Mouse (Mus musculus) gastrocnemius, postnatal 4 days (tissue): Measurements from ENCODE around the gene Bcl3. TPM values are rescaled to one million over a fixed set of nuclear protein-coding genes. Genes with fewer than 3 reads are reported as not detected.

Source experiments
- DNase-seq, 2 experiments: peaks; one replicate each; pipeline ENCODE4 v3.0.0; 2021 to 2022; ENCODE audit warnings: low spot score in 2 of 2, mixed read lengths in 2 of 2
- long read RNA-seq, 2 experiments: library from polyadenylated mRNA; stranded (forward); transcript quantifications; one replicate each; pipeline ENCODE4 v2.0.0; 2021
- total RNA-seq, 2 experiments: library from RNA; stranded (reverse); gene quantifications; 2 replicates each; pipeline ENCODE4 v1.2.3; 2021

Gene Bcl3
- total RNA-seq, result 1 to 10 TPM; 5.1 to 5.7 TPM
- long read RNA-seq, experiment 1, partial matches to known transcripts, result 0 of 6 reads
- long read RNA-seq, experiment 1, other reads (novel, unspliced or antisense), result 2 of 6 reads
- long read RNA-seq, experiment 2, partial matches to known transcripts, result 0 of 5 reads
- long read RNA-seq, experiment 2, other reads (novel, unspliced or antisense), result 2 of 5 reads

DNA sequence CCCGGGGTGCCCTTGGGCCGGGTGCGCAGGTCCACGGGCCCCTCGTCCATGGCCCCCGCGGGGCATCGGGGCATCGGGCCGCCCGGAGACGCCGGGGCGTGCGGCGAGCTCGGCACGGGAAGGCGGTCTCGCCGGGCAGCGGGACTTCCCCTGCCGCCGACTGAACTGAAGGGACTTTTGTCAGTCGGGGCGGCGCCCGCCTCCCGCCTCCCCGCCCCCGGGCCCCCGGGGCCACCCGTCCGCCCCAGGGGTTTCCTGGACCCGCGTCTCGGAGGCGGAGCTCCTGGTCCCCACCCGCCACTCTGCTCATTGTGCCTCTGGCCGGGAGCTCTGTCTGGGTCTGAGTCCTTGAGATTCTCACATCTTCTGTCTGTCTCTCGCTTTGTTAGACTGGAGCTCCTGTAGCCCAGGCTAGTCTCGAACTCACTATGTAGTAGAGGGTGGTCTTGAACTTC lies at the start of gene Bcl3:
TSS of gene Bcl3 (minus strand) at position 167 of the 455 bp plus-strand sequence.
- DNase-seq, result peak; percentile 41 to 48

DNA sequence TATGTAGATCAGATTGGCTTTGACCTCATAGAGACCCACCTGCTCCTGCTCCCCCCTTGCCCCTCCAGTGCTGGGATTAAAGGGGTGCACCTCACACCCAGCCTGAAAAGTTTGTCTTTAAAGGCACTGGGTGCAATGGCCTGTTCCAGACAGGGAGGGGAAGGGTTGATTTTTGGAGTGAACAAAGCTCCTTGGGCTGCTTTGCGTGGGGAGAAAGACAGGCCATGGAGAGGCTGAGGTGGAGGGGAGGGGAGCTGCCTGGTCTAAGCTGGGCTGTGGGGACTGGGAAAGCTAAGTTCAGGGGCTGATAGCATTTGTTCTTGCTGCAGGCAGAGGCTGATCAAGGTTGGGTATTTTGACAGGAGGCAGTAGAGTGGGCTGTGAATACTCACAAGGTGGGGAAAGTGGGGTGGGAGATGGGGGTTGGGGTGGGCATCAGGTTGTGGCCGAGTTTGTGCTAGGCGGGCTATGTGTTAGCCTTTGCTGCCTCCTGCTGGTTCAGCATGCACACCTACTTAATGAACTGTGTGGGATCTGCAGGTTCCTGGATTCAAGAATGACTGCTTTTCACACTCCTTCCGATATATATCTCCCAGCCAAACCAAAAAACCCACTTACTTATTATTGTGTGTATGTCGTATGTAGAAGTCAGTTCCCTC lies 49.5 kb upstream of the Bcl3 start:
- no peak for DNase-seq

DNA sequence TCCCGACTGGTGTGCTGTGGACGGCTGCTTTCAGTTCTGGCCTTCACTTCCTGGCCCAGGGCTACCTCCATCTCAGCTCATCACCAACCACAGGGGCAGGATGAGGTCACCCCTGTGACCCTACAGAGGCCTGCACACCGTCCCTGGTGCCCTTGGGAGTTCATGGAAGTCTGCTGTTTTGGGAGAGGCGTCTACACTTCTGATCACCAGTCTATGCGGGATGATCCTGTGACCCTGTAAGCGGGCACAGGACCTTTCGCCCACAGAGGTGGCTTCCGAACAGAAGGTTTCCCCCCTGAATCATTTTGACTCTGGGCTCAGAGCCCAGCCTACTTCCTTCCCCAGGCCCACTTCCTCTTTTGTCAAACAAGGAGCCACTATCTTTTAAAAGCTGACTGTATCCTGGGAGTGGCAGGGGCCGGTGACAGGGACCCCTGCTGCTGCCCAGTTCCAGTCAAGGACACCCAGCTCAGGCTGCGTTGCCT lies 48.6 kb upstream of the Bcl3 start:
- DNase-seq, result no peak

- DNase-seq, result no peak
These were observed 45.3 kb upstream of the Bcl3 start for GRCm38 (mm10) chr7:19867751-19868399.

- no peak for DNase-seq
These were observed 43.9 kb upstream of the Bcl3 start for GRCm38 (mm10) chr7:19866490-19866889.

- DNase-seq, result no peak
These were observed 42.9 kb upstream of the Bcl3 start for GRCm38 (mm10) chr7:19865246-19866036.

DNA sequence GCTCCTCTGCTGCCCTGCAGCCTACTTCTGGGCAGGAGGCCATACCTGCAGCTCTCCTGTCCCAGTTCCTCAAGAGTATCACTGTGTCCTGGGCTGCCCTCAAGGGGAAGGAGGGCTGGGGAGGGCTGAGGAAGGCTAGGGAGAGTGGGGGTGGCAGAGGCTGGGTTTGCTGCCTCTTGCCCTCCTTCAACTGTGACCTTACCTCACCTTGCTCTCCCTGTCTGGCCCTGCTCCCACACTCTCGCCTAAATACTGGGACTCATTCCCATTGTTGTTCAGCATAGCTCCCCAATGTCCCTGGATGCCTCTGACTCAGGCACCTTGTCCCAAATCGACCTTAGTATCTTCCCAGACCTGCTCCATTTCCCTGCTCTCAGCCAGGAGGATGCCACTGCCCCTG lies 41.7 kb upstream of the Bcl3 start:
- no peak for DNase-seq

- no peak for DNase-seq
These were observed 38.6 kb upstream of the Bcl3 start, which contains the start of gene Ceacam16 for GRCm38 (mm10) chr7:19861199-19861598. Gene Ceacam16, minus strand, starts transcription at chr7:19861299.

DNA sequence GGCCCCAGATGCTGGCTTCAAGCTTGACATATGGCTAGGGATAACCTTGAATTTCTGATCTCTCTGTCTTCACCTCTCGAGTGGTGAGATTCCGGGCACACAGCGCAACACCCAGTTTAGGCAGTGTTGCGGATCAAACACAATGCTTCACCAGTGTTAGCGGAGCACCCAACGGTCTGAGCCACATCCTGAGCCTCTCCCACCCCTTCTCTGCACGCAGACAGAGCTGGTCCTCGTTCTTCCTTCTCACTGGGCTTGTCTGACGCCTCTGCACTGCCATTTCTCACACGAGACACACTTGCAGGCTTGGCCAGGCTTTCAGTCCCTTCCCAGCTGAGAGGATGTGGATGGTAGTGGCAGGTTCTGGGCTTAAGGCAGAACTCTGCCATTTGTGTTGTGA lies 37.2 kb upstream of the Bcl3 start:
- no peak for DNase-seq

- no peak for DNase-seq
These were observed 33.7 kb upstream of the Bcl3 start for GRCm38 (mm10) chr7:19856283-19856682.

DNA sequence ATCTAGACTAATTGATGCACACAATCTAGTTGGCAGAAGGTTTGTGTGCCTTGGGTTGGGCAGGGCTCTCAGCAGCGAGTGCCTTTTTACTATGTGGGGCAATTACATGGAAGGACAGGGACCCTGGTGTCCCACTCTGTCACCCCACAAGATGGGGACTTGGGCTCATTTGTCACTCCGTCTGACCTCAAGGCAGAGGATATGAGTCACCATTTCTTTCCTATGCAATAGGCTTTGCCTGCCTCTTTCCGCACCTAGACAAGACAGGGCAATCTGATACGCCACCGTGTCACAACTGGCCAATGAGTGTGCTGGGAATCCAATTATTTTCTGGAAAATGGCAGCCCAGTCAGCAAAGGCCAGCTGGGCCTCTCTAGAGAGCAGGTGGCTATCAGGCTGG lies 33.1 kb upstream of the Bcl3 start:
- DNase-seq, result no peak

DNA sequence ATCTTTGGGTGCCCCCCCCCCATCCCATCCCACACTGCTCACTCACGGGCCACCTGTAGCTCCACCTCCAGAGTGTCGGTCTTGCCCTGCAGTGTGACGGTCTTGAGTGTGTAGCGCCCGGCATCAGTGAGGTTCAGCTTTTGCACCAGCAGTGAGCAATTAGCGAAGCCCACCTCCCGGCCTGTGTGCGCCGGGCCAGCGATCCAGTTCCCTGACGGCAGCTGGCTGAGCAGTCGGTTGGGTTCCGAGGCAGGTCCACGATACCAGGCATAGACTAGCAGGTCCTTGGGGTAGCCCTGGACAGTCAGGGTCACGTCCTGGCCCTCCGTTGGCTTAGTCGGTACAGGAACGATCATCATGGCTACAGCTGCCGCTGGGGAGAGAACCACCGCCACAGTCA lies 31.0 kb upstream of the Bcl3 start:
- no peak for DNase-seq

DNA sequence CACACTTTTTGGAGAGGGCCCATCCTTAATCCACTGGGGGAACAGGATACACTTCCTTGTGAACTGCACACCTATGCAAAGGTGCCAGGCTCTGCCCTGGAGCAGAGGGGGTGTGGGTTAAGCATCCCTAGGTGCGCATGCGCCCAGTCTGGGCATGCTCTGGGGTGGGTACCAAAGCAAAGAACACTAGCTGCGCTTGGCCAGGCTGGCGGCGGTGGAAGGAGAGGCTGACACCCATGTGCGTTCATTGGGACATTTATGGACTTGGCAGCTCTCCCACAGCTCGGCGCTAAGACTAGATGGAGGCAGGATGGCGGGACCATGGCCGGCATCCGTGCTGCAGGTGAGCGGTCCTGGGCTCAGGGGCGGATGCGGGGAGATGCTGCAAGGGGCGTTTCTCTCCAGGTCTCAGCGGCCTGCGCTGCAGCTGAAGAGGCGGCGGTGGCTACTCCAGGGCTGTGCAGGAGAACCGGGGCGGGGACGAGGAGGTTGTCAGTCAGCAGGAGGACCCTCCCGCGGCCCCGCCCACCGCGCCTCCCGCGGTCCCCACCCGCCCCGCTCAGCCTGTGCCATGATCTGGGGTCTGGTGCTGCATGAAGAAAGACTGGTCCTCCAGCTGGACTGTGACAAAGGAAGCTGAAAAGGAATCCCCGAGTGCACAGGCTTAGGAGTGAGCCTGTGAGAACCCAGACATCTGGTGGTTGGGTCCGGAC lies 29.4 kb upstream of the Bcl3 start, which contains the start of gene Gm19345:
TSS of gene Gm19345 (plus strand) at position 146 of the 713 bp plus-strand sequence.
- DNase-seq, result no peak

- DNase-seq, result no peak
These were observed 22.1 kb upstream of the Bcl3 start for GRCm38 (mm10) chr7:19844521-19845171.

- peak; percentile 46 to 69 for DNase-seq
These were observed 21.0 kb upstream of the Bcl3 start for GRCm38 (mm10) chr7:19843561-19843960.

DNA sequence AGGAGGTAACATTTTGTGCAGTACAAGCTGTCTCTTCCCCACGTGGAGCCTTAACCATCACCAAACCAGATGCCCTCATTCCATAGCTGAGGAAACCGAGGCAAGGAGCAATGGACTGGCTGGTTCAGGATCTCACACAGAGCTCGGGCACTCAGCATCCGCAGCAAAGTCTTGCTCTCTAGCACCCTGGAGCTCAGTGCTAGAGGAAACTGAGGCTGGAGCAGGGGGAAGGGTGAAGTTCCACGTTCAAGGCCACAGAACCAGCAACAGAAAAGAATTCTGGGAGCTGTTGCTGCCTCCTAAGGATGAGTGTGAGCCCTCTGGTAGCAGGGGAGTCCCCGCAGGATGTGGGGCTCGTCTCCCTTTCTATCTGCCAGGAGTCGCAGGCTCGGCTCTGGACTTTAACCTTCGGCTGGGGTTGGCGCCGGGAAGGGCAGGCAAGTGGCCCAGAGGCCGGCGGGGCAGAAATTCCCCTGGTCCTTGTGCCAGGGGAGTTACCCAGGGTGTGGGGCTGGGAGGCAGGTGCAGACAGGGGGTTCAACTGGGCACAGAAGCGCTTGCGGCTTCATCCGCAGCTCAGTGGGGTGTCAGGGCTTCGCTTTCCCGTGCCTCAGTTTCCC lies 20.4 kb upstream of the Bcl3 start:
- no peak for DNase-seq

DNA sequence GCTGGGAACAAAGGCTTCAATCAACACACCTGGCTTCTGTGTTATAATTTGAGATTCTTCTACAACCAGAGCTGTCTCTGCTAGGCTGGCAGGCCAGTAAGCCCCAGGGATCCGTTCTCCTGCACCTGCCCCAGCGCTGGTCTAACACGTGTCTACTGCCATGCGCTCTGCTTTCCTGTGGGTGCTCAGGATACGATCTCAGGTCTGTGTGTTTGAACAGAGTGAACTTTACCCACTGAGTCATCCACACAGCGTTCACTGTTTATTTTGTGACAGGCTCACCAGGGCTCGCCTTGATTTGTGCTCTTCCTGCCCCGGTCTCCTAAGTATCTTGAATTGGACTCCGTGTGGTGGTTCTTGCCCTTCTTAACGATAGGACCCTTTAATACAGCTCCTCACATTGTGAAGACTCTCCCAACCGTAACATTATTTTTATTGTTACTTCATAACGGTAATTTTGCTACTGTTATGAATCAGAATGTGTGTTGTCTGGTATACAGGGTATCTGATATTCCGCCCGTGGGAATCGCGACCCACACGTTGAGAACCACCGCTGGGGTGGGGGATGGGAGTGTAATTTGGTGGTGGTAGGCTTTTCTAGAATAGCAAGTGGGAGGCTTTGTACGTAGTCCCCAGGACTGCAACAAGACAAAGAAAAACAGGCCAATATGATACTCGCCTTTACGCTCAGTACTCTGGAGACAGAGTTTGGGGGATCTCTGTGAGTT lies 19.3 kb upstream of the Bcl3 start:
- no peak for DNase-seq

DNA sequence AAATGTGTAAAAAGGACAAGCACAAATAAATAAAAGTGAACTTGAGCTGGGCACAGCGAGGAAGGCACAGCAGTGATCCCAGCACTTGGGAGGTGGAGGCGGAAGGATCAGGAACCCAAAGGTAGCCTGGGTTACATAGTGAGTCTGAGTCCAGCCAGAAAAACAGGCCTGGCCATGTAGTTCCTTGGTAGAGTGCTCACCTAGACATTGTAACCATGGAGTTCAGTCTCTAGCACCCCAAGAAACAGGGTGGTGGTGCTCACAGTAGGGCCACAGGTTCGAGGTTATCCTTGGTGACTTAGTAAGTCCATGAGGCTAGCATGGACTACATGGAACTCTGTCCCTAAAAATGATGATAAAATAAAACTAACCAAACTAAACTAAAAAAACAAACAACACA lies 18.4 kb upstream of the Bcl3 start:
- DNase-seq, result no peak

GRCm38 (mm10) chr7:19840371-19840770 lies 17.8 kb upstream of the Bcl3 start:
- DNase-seq, result no peak
